Mouse (Mus musculus) kidney, adult 2 months (tissue): ENCODE results near the gene Stxbp3. TPM values are rescaled to one million over a fixed set of nuclear protein-coding genes. Genes with fewer than 3 reads are reported as not detected.
A peak's percentile ranks its signal among the peaks of the same experiment; 100 is the strongest.

Source experiments
- DNase-seq: peaks from one replicate; pipeline ENCODE4 v3.0.0; 2021
- H3K27ac ChIP-seq: fragments of 200-500 bp; 2 replicates; pipeline ENCODE4 v1.5.1; 2012; ENCODE audit warnings: low read depth, low read length, control low read depth, inconsistent platforms; ENCODE audit not compliant: insufficient read depth
- H3K27me3 ChIP-seq: fragments of 200-500 bp; replicated peaks from 2 replicates; pipeline ENCODE4 v1.6.1; 2012; ENCODE audit warnings: mild to moderate bottlenecking, moderate library complexity, low read length, inconsistent platforms; ENCODE audit not compliant: control insufficient read depth, insufficient read depth
- H3K36me3 ChIP-seq: fragments of 200-500 bp; 2 replicates; pipeline ENCODE4 v1.6.1; 2012; ENCODE audit warnings: mild to moderate bottlenecking, moderate library complexity, low read length, inconsistent platforms; ENCODE audit not compliant: control insufficient read depth, insufficient read depth
- H3K4me1 ChIP-seq: fragments of 200-500 bp; 2 replicates; pipeline ENCODE4 v1.6.1; 2011; ENCODE audit warnings: low read length; ENCODE audit not compliant: control insufficient read depth, insufficient read depth
- H3K4me3 ChIP-seq: fragments of 200-500 bp; 2 replicates; pipeline ENCODE4 v1.5.1; 2011; ENCODE audit warnings: mild to moderate bottlenecking, low read depth, low read length, control low read depth; ENCODE audit not compliant: insufficient read depth
- CTCF ChIP-seq: fragments of 200-500 bp; conservative IDR thresholded peaks from 2 replicates; pipeline ENCODE4 v1.5.1; 2011; ENCODE audit warnings: low read depth, mild to moderate bottlenecking, control low read depth, low read length, moderate library complexity, mixed read lengths; ENCODE audit not compliant: insufficient read depth, insufficient read length
- POLR2A ChIP-seq: fragments of 200-500 bp; IDR thresholded peaks from one replicate; pipeline ENCODE4 v1.6.1; 2011; ENCODE audit warnings: low read depth, low read length, control low read depth
- WGBS: fragments of 180-500 bp; shearing (Covaris S2); methylation state at CpG from one replicate; pipeline ENCODE4 v1.1.7; 2018; 5-methylcytosine and 5-hydroxymethylcytosine counted together
- polyA plus RNA-seq: library from polyadenylated mRNA; depleted of rRNA; stranded (reverse); fragments of >200 nt; gene quantifications from 2 replicates; pipeline ENCODE4 v1.2.3, GENCODE M21; 2012

Stxbp3 gene
- polyA plus RNA-seq, 1 experiment, result 14.4 TPM

DNA sequence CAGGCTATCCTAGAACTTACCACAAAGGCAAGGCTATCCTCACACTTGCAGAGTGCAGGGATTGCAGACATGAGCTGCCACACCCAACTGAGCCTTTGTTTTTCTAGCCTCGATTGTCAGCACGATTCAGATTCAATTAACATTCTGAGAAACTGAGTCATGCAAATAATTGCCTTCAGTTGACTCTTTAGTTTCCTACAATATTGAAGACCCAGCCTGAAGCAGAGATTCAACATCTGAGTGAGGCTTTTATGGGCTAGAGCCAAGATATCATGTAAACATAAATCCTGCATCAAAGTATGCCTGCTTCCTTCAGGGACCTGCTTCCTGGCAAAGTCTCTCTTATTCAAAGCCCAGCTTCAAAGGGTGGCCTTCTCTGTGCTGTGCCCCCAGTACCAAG lies 76.6 kb downstream of the Stxbp3 start:
- no peak overlapping the region for H3K27ac ChIP-seq
- H3K4me3 ChIP-seq, result no peak overlapping the region
- WGBS, result 52% methylated on average over 2 of the region's 2 CpGs
- no peaks in the 10 kb centered on the region for H3K36me3 ChIP-seq
- DNase-seq, result no peak
- no peaks in the 10 kb centered on the region for H3K4me1 ChIP-seq
- TF ChIP-seq POLR2A, result no peak
- no peak for TF ChIP-seq CTCF
- no peaks in the 10 kb centered on the region for H3K27me3 ChIP-seq

DNA sequence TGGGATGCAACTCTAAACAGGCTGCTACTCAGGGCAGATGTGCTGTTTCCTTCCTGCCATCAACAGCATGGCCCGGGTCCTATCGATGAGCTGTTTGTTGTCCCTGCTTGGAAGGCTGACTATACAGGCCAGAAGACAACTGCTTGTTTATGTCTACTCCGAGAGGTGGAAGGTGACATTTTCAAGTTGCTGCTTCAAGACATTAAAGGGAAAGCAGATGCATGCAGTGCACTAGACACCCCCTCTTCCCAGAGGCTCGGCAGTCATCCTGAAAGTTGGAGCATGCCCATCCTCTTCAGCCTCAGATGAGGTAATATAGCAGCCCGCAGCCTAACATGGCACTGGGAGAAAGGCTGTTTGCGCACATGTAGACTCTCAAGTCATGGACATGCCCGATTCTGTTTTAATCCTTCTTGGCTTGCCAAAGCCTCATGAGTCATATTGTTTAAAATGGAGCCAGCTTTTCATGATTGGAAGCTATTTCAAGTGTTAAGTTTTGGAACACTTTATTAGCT lies 77.7 kb downstream of the Stxbp3 start:
- DNase-seq, result no peak
- Histone ChIP-seq H3K27ac (no peak overlapping the region), H3K4me1 (no peaks in the 10 kb centered on the region), H3K4me3 (no peak overlapping the region), H3K36me3 (no peaks in the 10 kb centered on the region), H3K27me3 (no peaks in the 10 kb centered on the region)
- TF ChIP-seq POLR2A (no peak), CTCF (no peak)
- 77% methylated on average over 7 of the region's 7 CpGs for WGBS

DNA sequence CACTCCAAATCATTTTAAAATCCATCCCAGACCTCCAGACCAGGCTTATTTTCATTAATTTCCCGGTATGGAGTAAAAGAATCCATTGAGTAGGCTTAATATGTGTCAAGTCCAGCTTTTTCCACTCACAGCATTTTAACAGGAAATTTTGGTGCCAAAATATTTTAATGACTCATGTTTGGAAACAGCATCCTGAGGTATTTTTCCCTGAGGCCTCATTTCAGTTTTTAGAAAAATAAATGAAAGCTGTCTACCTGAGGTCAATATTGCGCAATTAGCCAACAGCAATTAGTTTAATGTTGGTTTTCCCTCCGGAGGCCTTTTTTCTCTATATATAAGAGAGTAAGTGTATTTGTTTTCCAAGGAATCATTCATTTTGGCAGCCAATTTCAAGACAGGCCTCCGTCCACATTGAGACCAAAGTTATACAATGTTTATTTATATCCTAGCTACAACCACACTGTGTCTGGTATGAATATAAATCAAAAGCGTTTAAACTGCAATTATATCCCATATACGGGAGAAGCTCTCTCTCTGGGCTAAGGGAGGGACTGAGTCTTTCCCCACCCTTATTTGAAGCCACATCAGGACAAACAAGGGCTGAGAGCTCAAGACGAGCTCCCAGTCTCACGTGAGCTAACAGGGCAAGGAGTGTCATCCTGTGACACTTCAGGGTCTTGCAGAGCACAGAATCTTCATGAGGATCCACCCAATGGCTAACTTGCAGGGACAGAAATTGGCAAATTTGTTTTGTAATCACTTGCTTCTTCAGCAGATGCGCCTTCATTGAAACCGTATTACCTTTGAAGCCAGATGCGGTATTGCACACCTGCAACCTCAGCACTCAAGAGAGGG lies 80.5 kb downstream of the Stxbp3 start:
- TF ChIP-seq POLR2A, result no peak
- TF ChIP-seq CTCF, result no peak
- Histone ChIP-seq H3K27ac (no peak overlapping the region), H3K4me3 (no peak overlapping the region), H3K4me1 (no peaks in the 10 kb centered on the region), H3K27me3 (no peaks in the 10 kb centered on the region), H3K36me3 (no peaks in the 10 kb centered on the region)
- WGBS, result 73% methylated on average over 11 of the region's 11 CpGs
- DNase-seq, result peak; percentile 26

DNA sequence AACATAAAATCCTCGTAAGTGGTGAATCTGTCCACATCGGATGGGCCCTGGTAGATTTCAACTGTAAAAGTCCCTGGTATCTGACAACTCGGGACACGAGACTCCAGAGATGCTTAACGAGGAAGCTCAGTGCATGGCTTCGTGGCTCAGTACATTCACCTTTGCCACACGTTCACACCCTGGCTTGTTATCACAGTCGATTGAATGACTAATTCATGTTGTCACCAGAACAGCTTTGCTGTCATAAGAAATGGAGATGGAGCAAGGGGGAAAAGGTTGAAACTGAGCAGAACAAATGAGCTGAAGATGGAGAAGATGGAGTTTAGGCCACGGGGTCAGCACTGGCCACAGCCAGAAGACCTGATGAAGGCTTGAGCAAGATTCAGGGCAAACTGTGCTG lies 82.8 kb downstream of the Stxbp3 start:
- 72% methylated on average over 9 of the region's 9 CpGs for WGBS
- H3K27ac ChIP-seq, result no peak overlapping the region
- H3K36me3 ChIP-seq, result no peaks in the 10 kb centered on the region
- no peaks in the 10 kb centered on the region for H3K4me1 ChIP-seq
- H3K27me3 ChIP-seq, result no peaks in the 10 kb centered on the region
- no peak overlapping the region for H3K4me3 ChIP-seq
- TF ChIP-seq POLR2A, result no peak
- TF ChIP-seq CTCF, result no peak
- no peak for DNase-seq

DNA sequence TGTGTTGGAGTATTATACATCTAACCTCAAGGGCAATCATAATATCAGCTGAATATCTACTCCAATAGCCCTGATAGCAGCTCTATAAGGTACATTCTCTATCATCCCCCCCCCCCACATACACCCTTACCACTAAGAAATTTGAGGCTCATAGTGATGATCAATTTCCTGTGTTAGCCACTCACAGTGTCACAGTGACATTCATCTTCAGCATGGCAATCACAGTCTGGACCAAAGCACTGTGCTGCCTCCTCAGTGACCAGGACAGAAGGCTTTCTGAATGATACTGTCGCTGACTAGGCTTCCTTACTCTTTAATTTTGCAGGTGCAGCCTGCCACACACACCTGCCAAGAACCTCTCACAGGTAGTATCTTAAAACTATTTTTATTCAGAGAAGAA lies 84.2 kb downstream of the Stxbp3 start:
- Histone ChIP-seq H3K27ac (no peak overlapping the region), H3K4me1 (no peaks in the 10 kb centered on the region), H3K4me3 (no peak overlapping the region), H3K36me3 (no peaks in the 10 kb centered on the region), H3K27me3 (no peaks in the 10 kb centered on the region)
- DNase-seq, result no peak
- no peak for TF ChIP-seq POLR2A
- TF ChIP-seq CTCF, result no peak
- WGBS, result 77% methylated on average over 1 of the region's 1 CpGs

DNA sequence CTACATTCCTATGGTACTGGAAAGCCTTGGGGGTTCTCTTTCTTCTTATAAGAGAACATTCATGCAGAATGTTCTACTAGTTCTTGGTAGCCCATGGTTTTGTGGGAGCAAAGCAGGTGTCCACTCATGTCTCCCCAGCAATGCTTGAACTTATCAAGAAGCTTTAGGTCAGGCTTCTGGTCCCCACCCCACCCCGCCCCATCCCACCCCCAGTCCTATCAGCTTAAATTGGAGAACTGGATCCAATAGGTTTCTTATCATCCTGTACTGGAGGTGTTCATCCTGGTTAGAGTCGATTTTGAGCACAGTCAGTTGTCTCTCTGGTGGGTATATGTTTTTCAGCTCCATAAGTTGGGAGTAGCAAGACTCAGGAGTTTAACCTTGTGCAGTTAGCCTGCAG lies 84.8 kb downstream of the Stxbp3 start:
- WGBS, result 92% methylated on average over 2 of the region's 2 CpGs

DNA sequence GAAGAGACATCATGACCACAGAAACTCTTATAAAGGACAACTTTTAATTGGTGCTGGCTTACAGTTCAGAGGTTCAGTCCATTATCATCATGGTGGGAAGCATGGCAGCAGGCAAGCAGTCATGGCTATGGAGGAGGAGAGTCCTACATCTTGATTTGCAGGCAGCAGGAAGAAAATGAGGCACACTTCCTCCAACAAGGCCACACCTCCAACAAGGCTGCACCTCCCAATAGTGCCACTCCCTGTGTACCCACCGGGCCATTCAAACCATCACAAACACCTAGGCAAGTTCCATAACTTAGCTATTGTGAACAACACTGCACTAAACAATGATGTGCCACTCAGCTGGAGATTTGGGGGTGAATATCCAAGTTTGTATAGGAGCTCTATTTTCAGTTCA lies 85.8 kb downstream of the Stxbp3 start:
- no peak overlapping the region for H3K27ac ChIP-seq
- TF ChIP-seq POLR2A, result no peak
- H3K4me1 ChIP-seq, result no peaks in the 10 kb centered on the region
- H3K4me3 ChIP-seq, result no peak overlapping the region
- DNase-seq, result no peak
- 89% methylated on average over 1 of the region's 1 CpGs for WGBS
- no peaks in the 10 kb centered on the region for H3K36me3 ChIP-seq
- H3K27me3 ChIP-seq, result no peaks in the 10 kb centered on the region

More for the DNA sequence above, 84.8 kb downstream of the Stxbp3 start:
- H3K27ac ChIP-seq, result no peak overlapping the region
- DNase-seq, result no peak
- no peaks in the 10 kb centered on the region for H3K4me1 ChIP-seq
- TF ChIP-seq POLR2A (no peak), CTCF (no peak)
- no peaks in the 10 kb centered on the region for H3K36me3 ChIP-seq
- H3K27me3 ChIP-seq, result no peaks in the 10 kb centered on the region
- no peak overlapping the region for H3K4me3 ChIP-seq

DNA sequence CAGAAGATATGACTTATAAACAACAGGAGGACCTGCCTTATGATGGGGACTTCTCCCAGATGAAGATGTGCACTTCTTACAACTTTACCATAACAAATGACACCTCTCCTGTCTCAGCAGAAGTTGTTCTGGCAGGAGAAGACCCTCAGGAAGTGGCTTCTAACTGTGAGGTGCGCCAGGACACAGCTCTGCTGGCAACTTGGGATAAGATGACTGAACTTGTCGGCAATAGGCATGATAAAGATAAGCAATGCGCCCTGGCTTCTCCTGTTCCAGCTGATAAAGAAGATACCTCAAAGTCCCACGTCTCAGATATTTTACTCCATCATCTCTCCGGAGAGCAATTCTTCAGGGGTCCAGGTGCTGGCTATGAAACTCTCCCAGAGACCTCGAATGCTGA lies 88.6 kb downstream of the Stxbp3 start:
- DNase-seq, result no peak
- Histone ChIP-seq H3K27ac (no peak overlapping the region), H3K27me3 (no peaks in the 10 kb centered on the region), H3K36me3 (no peaks in the 10 kb centered on the region), H3K4me3 (no peak overlapping the region), H3K4me1 (no peaks in the 10 kb centered on the region)
- no peak for TF ChIP-seq CTCF
- no peak for TF ChIP-seq POLR2A
- 84% methylated on average over 6 of the region's 6 CpGs for WGBS
